Mouse (Mus musculus) kidney, adult 11 months (tissue): ENCODE measurements around the gene Dync1li2.
A peak's percentile ranks its signal among the peaks of the same experiment; 100 is the strongest.

ENCODE experiments used
- DNase-seq: peaks from one replicate; pipeline ENCODE4 v3.0.0; 2022

Gene Dync1li2

DNA sequence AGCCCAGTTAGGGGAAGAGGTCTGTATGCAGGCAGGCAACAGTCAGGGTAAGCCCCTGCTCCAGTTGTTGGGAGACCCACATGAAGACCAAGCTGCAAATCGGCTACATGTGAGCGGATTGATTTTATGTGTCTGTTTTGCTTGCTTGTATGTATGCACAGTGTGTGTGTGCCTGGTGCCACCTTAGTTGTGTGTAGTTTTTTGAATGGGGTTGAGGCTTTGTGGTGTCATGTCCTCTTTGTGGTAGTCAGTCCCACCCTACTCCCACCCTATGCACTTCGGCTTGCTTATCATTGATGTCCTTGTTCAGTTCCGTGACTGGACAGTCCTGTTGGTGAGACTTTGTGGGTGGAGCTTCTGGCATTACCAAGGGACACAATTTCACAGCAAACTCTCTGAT lies 29.1 kb downstream of the Dync1li2 start:
- no peak for DNase-seq

DNA sequence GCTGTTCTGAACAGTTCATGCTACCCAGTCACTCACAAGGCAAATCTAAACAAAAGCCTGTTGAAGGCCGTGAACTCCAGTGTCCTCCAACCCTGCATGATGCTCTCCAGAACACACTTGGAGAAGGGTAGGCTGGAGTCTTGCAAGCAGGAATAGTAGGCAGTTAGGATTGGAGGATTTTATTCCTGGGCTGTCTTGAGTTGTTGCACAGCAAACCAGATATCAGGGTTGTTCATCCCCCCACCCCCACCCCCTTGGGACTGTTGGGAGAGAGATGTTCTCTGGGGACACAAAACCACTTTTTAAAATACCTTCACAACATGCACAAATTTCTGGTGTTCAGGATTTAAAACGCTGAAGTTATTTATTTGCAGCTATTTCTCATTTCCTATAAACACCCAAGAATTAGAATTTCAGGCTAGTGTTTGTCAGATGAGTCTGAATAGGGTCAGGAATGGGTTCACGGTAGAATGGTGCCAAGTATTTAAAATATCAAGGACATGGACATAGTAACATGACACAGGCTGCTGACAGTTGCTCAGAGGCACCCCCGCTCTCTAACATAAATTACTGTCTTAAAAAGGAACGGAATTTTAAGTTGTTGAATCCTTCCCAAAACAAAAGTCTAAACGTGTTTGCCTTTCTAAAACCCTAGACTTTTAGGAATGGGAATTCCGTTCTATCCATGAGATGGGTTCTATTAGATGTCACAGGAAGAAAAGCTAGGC lies 29.9 kb downstream of the Dync1li2 start:
- DNase-seq, result no peak

DNA sequence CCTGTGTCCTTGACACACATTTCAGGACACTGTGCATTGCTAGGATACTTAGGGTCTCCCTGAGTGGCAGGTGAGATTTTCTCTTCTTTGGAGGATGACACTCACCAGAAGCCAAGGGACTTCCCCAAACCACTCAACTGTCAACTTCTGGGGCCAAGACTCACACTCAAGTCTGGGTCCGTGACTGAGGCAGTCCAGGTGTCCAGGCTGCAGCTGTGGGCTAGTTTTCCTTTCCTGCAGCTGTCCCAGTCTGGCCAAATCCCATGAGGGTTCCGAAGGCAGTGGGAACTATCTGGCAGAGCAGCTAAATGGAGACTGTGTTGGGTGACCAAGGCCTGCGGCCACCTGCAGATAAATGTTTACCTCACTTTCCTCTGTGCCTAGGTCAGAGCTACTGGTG lies 30.9 kb downstream of the Dync1li2 start:
- no peak for DNase-seq

DNA sequence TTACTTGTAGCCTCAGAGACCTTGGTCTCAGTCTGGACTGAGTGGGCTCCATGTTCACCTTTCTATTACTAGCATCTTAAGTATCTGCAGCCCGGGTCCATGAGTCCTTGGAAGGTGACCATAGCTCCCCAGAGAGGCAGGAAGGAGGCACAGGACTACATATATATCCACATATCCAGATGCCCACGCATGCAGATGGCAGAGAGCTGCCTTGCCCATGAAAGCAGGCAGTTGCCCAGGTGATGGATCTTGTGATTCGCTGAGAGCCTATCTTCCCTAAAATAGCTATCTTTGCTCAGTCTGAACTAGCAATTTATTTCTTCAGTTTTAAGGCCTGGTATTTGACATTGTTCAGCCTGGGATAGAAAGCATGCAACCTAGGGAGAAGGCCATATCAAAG lies 31.4 kb downstream of the Dync1li2 start:
- DNase-seq, result no peak

DNA sequence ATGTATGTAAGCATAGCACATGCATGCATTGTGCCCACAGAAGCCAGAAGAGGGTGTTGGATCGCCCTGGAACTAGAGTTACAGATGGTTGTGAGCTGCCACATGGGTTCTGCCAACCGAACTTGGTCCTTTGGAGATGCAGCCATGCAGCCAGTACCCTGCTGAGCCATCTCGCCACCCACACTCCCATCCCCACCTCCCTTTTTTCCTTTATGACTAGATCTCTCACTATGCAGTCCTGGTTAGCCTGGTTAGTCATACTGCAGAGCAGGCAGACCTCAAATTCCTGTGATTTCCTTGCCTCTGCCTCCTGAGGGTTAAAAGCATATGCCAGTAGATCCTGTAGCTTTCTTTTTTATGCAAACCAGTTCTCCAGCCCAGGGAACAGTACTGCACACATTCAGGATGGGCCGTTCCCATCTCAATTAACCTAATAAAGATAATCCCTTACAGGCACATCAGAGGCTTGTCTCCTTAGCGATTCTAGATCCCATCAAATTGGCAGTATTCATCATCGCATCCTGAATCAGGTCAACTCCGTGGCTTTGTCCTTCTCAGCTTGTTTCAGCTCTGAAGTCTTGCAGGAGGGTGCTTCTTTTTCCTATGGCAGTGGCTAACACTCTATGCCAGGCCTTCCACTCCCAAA lies 32.1 kb downstream of the Dync1li2 start:
- DNase-seq, result no peak

DNA sequence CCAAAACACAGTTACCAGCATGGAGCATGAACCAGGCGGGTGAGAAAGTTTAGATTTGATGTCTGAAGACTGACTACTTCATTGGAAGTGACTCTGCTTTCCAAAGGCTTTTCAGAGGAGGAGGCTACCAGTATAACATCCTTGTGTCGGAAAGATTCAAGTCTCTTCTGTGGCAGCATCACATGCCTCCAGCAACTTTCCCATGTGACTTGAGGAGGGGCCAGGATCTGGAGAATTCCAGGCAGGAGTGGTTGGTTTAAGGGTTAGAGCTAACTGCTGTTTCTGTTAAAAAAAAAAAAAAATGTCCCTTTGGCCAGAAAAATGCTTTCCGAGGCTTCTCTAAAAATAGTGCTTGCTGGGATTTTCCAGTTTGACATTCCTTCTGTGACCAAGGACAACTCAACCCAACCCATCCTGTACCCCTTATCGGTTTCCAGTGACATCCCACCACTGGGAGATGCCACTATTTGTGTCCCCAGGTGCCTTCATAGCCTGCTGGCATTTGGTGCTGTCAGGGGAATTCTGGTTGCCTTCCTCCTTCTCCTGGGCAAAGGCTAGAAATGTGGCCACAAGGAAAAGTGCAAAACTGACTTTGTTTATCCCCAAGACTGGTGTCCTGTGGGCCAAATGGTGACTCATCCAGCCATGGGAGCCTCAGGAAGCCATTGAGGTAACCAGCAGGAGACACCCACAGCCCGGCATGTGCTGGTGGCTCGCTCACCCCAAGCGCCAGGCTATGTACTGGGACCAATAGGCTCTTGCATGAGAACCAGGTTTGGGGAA lies 34.3 kb downstream of the Dync1li2 start:
- DNase-seq, result no peak

DNA sequence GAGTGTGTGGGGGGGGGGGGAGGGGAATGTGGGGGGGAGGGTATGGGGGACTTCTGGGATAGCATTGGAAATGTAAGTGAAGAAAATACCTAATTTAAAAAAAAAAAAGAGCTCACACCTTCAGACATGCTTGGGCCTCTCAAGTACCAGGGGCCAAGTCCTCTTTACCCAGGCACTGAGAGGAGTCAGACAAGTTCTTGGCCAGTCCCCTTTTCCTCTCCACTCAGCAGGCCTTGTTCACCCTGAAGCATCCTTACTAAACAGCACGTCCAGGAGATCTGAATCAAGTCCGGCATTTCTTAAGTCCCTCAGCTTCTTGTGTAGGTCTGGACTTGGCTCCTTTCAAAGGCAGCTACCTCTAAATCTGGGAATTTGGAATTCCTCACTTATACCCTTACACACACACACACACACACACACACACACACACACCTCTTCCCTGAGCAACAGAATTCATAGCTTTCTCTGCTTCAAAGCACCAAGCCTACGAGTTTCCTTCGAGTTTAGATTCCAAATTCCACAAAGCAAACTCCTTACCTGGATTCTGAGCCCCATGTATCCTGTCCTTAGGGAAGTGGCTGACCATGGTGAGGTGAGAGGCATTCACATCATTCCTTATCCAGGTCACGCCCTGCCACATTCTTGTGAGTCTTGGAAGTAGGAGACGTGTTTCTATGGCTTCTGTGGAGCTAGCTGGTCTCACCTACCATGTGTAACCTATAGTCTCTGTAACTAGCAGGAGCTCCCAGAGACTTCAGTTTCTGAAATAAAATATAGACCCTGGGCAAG lies 36.3 kb downstream of the Dync1li2 start:
- DNase-seq, result no peak

DNA sequence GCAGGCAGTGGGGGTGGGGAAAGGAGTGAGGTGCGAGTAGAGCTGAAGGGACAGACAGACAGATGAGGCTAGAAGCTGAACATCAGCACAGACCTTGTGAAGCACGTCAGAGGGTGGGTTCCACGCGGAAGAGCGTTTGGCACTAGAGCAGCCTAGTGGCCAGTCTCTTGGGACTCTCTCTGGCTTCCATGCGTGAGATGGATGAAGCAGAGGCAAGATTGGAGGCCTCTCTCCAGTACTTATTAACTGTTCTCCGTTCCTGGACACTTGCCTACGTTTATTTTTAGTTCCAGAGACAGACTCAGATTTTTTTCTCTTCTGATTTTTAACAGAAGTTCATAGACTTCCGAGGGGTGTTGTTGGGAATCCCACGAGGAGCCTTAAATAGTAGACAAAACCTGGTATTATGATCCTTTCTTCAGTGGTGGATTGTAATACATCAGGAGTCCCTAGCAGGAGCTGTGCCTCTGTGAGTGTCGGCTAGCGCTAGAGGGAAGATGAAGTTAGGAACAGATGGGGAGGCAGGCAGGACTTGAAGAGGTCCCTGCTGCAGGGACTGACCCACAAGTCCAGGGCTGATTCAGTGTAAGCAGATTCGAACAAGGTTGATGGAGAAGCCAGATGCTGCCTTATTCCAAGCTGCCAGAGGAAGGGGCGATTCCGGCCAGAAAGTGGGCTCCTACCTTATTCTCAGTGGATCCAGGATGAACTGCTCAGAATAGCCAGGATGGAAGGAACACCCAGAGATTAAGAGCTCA lies 37.2 kb downstream of the Dync1li2 start:
- DNase-seq, result no peak

DNA sequence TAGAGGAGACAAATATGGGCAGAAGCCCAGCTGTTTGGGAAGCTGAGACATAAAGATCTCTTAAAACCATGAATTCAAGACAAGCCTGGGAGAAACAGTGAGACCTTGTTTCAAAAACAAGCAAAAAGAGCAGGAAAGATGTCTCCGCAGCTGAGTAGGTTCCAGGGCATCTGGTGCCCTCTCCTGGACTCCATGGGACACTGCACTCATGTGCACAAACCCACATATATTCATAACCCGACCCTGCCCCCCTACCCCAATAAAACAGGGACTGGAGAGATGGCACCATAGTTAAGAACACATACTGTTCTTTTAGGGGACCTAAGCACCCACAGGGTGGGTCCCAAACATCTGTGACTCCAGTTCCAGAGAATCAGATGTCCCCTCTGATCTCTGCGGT lies 39.3 kb downstream of the Dync1li2 start:
- no peak for DNase-seq

DNA sequence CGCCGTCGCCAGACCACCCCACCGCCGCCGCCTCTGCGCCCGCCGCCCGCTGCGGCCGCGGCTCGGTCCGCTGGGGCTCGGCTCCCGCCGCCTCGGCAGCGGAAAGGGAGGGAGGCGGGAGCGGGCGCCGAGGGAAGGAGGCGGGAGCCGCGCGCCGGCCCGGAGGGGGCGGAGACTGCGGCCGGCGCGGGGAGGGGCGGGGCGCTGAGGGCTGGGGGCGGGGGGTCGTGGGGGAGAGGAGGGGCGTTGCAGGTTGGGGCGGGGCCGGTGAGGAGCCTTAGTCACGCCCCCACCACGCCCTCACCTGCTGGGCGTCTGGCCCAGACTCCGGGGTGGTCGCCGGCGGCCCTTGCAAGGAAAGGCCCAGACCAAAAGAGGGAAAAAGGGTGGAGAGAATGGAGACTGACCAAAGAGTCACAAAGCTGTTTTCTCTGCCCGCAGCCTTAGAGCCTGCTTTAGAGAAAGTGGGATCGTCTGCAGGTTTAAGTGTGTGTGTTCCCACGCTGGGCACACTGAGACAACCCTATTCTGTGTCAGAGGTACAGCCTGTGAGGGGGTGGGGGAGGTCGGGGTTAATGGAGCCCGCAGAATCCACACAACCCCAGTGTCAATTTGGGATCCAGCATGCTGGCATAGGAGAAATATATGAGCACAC lies 47.0 kb downstream of the Dync1li2 start, which contains the start of gene Cmtm4:
Gene Cmtm4 (minus strand): TSS at position 105 of the 655 bp plus-strand sequence.
- peak; percentile 50 for DNase-seq

DNA sequence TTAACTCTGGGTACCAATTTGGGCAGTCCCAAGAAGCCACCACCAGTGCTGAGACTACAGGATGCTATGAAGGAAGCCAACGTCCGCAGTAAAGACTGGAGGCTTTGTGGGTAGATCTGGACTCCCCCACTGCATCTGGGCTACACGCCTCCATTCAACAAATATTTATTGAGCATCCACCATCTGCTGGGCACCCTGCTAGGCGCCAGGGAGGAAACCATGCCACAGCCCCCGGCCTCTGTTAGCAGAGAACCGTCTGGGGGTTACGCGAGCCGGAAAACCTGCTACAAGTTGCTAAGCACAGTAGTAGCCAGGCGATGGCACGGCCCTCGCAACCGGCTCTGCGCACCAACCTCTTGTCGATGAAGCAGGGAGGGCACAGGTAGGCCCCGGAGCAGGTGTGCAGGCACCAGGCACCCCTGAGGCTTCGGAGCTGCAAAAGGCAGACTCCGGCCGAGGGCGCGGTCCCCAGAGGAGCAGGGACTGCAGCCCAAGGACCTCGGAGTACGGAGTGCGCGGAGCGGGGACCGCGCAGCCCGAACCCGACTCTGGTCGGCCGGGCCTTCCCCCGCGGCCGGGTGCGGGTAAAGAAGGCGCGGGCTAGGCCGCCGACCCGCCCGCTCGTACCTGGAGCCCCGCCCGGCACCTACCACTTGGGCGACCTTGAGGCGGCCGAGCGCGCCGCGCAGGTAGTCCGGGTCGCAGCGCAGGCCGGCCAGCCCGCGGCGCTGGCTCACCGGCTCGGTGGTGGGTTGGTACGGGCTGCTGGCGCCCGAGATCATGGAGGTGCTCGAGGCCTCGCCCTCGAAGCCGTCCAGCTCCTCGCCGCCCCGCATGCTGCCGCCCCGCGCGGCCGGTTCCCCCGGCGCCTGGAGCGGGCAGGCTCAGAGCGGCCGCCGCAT lies 47.8 kb downstream of the Dync1li2 start:
- peak; percentile 67 for DNase-seq

DNA sequence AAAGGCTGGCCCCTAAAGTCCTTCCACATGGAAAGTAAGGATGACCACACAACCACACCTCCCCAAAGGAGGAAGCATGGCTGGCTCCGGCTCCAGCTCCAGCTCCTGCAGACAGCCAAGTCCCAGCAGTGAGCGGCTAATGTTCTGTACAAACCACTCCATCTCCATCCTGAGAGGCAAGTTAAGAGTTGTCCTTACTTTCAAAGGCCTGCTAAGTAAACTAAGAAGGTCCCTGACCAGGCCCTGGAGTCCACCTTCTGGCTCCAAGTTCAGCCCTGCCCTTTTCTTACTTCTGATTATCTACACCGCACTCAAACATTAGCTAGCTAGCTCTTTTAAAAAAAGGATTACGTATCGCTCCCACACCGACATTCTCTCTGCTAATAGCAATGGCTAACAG lies 49.1 kb downstream of the Dync1li2 start:
- no peak for DNase-seq

DNA sequence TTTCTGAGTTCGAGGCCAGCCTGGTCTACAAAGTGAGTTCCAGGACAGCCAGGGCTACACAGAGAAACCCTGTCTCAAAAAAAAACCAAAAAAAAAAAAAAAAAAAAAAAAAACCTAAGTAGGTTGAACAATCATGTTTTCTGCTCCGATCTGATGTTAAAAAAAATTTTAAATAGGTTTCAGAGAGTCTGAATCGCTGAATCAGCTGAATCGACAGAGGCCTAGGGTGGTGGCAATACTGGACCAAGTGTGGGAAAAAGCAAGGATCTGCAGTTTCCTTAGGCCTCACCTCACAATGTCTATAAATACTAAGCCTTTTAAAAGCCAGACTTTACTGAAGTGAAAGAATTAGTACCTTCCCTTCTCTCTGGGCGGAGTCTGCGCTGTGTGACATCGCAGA lies 49.7 kb downstream of the Dync1li2 start:
- DNase-seq, result no peak

DNA sequence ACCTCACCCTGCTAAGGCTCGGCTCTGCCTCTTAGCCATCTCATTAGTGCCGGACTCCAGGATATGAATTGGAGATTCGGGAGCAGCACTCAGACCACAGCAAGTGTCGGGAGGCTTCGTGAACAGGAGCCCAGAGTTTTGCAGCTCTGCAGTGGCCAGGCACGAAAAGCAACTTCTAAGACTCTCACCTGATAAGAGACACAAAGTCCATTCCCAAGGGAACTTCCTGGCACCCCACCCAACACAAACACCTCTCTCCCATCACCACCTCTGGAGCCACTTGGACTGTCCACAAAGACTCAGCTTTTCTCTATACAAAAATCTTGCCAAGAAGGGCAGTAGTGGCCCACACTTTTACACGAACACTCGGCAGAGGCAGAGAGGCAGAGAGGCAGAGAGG lies 52.6 kb downstream of the Dync1li2 start:
- DNase-seq, result no peak

DNA sequence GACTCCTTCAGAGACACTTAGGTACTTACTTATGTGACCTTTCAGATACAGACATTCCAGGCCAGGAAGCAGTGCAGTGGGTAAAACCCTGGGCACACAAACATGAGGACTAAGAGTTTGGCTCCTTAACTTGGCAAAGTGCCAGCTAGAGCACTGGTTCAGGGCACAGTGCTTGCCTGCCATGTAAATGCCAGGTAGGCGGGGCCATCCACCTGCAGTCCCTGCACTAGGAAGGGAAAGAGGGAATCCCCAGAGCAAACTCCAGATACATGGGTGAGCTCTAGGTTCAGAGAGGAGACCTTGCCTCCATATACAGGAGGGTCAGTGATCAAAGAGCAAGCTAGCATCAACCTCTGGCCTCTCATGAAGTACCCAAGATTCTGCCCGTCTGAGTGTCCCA lies 54.9 kb downstream of the Dync1li2 start:
- peak; percentile 86 for DNase-seq

DNA sequence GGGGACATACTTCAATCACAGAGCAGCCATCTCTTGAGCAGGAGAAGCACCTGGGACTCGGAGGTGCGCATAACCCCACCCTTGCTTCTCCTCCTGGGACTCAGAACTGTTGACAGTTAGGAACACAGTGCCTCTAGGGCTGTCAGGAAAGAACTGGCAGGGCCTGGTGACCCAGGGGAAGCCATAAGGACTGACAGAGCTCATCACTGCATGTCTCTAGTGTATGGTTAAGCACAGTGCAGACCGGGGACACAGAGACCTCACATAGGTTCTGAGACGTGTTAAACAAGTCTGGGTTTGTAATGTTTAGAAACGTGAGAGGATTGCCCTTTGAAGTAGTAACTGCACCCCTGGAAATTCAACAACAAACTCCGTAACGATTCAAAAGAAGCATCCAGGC lies 55.3 kb downstream of the Dync1li2 start:
- no peak for DNase-seq

DNA sequence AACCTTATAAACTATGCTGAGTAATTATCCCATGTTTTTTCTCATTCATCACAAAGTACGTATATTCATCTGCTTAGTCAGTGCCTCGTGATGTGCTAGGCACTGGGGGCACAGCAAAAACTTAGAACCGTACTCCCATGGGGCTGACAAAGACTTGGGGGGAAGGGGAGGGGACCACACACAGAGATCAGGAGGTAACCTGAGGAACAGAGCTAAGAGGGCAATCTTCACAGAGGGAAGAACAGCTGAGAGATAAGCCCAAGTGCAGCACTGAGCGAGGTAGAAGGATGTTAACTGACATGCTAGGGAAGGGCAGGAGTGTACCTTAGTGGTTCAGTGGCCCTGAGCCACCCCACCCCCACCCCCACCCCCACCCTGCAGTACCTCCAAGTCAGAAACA lies 56.2 kb downstream of the Dync1li2 start:
- no peak for DNase-seq

DNA sequence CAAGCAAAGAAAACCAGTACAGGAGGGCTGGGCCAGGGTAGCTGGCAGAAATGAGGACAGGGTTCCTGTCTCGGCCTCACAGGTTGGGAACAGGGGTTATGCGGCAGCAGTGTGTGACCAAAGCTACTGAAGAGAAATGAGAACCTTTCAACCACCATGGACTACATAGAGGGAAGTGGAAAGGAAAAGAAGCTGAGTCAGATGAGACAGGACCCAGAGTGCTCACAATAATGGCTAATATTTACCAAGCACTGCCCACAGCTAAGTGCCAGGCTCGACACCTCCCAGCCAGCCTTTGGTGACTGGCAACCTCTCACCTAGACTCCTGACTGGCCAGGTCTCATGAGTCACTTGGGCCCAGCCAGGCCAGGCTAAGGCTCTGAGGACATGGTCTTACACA lies 58.9 kb downstream of the Dync1li2 start:
- DNase-seq, result peak; percentile 92

DNA sequence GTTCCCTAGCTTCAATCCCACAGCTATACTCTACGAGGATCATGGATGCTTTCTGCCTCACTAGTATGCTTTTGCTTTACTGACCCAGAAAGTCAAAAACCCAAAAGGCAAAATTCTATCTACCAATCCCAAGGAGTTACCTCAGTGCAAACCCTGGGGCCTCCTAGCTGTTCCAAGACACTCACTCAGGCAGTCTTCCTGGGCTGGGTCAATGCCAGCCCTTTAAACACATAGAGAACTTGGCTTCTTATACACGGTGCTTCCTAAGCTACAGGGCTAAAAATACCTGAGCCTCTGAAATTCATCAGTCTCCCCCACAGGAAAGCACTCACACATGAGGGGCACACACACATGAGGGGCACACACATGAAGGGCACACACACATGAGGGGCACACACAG lies 59.6 kb downstream of the Dync1li2 start:
- no peak for DNase-seq

DNA sequence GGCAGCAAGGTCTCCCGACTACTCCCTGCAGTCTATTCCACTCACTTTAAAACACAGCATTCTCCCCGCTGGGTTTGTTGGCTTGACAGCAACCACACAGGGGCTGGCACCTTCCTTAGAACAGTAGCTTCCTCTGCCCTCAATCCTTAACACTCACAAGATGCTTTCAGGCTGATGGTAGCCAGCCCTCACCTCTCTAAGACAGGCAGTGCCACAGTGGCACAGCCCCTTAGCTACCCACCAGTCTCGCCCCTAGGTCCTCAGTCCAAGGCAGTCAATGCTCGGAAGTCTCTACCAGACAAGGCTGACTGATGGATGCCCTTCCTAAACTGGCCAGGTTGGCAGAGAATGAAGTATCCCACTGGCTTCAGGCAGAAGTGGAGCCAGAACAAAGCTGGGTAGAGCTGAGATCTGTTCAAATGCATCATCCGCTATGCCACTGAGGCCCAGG lies 61.9 kb downstream of the Dync1li2 start:
- no peak for DNase-seq

DNA sequence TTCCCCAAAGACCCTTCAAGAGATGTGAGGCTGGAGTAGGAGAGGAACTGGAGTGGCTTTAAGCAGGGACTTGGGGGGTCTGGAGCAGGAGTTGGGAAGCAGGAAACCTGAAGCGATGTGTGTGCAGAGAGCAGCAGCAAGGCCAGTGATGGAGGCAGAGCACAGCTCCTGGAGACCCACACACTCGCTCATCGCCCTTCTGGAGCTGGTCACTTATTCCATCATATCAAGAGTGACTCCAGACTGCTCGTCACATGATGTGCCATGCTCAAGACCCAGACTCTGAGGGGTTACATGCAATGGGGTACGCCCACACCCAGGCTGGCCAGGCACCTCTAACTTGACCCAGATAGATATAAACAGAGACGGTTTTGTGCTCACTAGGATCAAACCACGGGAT lies 62.6 kb downstream of the Dync1li2 start:
- no peak for DNase-seq
